Mouse (Mus musculus): ENCODE measurements around the gene Ssrp1.

Gene Ssrp1

DNA sequence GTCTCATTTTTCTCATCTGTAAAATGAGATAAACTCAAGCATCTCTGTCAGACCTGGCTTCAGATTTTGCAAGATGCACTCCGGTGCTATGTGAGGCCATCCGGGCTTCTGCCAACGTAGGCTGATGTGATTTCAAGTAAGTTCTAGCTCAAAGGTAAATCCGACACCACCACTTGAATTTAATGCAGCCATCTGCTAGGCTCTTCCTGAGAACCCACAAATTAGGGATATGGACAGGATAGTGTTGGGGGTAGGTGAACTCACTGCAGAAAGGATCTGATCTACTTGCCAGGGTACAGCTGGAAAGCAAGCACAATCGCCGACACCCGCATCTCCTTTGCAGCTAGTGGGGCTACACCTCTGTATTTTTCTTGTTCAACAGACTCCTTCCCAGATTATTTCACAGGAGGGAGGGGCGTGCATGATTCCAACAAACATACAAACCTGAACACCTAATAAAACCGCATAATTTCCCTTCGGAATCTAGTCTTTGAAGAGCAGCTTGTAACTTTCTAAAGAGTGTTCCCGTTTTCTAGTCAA is 457 bp upstream of the Ssrp1 start:
- no peak for DNase-seq (ENCODE audit: low spot score)

DNA sequence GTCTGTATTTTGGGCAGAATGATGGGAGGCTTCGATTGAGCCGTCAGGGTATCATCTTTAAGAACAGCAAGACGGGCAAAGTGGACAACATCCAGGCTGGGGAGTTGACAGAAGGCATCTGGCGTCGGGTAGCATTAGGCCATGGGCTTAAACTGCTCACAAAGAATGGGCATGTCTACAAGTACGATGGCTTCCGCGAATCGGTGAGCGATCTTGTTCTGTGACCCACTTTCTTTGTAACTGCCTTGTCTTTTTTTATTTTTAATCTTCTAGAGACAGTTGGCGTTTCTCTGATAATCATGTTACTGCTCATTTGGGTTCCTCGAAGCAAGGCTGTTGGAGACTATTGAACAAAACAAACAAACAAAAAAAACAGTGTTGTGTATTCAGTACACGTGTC is 1.3 kb downstream of the Ssrp1 start:
- no peak for DNase-seq (ENCODE audit: low spot score)

DNA sequence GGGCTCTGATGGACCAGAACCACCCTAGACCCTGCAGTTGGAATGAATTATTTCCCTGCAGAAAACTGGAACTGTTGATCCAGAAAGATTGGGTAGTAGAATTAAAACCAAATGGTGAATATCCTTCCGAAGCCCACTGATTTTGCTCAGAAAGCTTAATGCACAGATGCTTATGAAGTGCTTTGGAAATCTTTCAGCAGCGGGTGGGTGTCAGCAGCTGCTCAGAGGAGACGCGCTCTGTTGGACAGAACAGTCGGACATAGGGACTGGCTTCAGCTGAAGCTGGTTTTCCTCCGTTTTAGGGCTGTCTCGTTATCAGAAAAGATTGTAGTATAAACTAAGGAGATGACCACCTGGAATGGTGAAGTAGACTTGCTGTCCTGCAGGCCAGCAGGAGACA is 6.6 kb downstream of the Ssrp1 start:
- DNase-seq (ENCODE audit: low spot score), result no peak

DNA sequence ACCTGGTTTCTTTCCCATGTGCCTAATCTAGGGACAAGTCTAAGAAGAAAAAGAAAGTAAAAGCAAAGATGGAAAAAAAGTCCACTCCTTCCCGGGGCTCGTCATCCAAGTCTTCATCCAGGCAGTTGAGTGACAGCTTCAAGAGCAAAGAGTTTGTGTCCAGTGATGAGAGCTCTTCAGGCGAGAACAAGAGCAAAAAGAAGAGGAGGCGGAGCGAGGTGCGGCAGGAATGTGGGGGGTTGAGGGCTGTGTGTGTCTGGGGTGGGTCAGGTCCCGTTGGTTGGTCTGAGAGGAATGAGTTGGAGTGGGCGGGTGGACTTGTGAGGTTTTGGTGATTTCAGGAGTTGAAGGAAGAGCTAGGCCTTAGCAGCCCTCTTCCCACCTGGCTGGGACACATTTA is 9.2 kb downstream of the Ssrp1 start:
- no peak for DNase-seq (ENCODE audit: low spot score)

DNA sequence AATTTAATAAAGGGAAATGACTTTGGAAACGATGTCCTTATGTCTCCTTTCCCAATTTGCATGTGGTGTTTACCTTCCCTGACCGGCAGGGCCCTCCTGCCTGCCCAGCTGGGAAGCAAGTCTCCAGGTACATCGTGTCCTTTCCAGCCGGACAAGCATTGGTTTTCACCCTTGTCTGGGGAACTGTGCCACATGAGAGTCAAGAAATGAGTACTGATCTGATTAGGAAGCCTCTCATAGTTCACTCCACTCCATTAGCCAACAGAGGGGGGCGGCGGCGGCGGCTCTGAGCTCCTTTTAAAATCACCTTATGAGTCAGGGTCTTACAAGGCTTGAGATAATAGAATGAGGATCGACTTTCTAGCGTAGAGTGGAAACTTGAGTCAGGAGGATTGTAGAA is 10.0 kb downstream of the Ssrp1 start:
- no peak for DNase-seq (ENCODE audit: low spot score)

DNA sequence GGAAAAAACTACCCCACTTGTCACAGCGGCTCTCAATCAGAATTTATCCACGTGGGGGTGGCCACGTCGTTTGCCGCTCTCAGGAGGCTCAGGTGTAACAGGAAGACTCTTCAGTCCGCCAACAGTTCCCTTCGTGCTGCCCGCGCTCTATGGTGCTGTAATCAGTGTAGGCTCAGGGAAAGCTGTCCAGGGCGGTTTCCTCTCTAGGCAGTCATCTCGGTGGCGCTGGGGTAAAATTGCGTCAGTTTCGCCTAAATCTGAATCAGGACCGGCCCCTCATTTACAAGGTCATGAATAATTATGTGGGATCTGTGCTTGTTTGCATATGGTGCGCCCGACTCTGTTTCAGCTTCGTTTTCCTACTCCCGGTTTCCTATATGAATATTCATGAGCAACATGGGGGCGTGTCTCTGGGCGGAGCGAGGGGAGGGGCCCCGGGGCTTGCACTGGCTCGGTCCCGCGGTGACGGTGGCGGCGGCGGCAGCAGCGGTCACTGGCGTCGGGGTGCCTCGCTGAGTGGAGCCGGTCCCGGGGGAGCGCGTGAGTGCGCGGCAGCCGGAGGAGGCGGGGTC is 10.6 kb downstream of the Ssrp1 start, which contains the start of gene Tnks1bp1:
Gene Tnks1bp1, plus strand, starts transcription at position 427 of the 572 bp plus-strand sequence.
- DNase-seq (ENCODE audit: low spot score), result peak; percentile 97

DNA sequence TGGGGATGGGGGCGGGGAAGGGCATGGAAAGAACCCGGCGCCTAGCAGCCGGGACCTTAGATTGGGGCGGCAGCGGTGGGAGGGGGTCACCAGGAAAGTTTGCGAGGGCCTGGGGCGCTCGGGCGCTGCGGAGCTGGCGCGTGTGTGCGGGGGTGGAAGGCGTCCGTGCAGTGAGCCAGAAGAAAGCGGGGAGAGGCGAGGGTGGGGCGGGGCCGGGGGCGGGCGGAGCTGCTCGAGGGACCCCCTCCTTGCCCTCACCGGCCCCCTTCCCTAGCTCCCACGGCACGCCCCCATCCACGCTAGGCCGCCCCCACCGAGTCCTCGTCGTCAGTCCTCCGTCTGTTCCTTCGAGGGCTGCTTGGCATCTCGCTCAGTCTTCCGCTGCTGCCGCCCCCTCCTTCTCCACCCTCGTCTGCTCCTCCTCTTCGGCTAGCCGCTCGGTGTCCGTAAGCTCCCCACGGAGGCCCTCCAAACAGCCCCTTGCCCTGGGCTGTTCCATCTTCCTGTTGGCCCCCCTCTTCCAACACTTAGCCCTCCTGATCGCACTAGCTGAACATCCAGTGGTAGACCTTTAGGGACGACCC is 11.2 kb downstream of the Ssrp1 start:
- peak; percentile 71 for DNase-seq (ENCODE audit: low spot score)

DNA sequence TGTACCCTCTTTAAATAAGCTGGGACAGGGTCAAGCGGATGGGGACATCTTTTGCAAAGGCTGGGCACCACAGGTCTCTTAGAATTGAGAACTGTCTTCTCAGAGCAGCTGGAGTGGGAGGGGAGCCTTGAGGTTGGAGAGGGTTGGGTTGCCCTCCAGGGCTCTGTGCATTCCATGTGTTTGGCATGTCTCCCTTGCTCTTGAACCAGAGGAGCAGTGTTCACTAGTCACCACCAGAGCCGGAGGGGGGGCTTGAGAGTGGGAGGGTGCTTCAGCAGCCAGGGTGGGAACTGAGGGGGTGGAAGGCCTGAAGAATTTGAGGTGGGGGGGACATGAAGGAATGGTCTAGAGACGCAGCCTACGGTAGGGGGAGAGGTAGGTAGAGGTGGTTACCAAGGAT is 12.2 kb downstream of the Ssrp1 start:
- no peak for DNase-seq (ENCODE audit: low spot score)

DNA sequence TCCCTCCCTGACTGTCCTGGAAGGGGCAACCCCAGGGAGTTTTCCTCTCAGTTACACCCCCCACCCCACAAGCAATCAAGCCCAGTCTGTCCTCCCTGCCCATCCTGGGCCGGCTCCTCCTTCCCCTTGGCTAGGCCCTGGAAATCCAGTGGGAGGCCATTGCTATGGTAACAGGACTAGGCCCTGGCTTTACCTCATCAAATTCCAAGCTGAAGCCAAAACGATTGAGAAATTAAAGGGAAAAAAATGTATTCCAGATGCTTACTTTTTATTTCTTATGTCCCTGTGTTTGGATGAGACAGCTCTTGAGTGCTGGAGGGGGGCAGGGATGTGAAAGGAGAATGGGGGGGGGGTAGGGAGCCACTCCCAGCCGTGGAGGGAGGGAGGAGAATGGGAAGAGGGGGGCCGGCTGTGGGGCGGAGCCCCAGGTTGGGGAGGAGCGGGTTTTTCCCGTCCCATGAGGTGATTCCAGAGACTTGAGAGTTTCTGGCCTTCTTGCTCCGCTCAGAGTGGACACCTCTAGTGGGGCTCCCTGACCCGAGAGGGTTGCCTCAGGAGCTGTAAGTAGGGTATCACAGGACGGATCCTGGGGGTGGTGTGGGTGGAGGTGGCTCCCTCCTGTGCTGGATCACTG is 13.1 kb downstream of the Ssrp1 start:
- peak; percentile 61 for DNase-seq (ENCODE audit: low spot score)

DNA sequence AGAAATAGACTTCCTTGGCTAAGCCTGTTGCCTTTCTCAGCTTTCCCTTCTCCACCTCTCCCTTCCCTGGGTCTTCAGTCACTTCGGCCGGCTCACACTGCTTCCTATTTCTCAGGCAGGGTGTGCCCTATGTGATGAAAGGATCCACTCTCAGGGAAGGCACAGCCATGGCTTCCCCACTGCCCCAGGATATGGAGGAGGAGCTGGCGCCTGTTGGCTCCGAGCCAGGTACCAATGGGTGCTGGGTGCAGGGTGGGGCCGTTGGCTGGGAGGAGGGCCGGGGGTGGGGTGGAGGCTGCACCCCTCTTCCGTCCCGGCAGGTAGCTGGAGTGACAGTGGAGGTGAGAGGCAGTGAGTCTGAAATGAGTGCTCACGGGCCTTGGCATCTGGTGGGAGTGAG is 13.7 kb downstream of the Ssrp1 start:
- no peak for DNase-seq (ENCODE audit: low spot score)

DNA sequence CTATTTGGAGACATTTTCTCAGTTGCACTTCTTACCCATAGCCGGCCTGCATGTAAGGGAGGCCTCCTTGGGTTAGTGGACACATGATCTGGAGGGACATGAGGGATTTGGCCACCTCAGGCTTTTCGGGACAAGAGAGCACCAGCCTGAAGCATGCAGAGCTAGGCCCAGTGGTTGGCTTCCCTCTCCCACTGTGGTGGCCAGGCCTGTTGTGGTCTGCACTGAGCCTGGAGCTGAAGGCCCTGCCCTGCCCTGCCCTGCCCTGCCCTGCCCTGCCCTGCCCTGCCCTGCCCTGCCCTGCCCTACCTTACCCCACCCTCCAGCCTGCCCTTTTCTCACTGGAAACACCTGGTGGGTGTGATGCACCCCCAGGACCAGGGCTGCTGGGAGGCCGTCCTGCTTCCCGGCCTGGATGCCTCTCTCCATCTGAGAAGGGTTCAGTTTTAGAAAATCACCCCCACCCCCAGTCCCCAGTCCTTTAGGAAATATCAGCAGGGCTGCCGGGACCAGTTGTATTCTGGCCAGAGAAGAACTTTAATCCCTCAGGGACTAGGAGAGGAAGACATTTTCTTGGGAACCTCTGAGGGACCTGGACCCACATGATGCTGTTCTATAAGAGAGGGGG is 16.3 kb downstream of the Ssrp1 start:
- DNase-seq (ENCODE audit: low spot score), result no peak

DNA sequence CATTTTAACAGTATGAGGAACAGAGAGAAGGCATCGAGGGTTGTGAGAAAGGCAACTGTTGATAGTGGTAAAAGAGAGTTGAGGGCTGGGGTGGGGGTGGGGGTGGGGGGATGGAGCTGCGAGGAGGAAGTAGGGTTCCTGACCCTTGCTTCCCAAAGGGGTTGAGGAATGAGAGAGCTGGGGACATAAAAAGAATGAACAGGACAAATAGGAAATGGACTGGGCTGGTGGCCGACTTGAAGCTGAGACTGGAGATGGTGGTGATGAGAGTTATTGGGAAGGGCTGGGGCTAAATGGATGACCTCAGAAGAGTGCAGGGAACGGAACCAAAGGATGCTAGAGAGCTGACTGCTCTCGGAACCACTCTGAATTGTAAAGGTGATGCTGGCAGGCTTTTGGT is 19.7 kb downstream of the Ssrp1 start:
- DNase-seq (ENCODE audit: low spot score), result no peak

DNA sequence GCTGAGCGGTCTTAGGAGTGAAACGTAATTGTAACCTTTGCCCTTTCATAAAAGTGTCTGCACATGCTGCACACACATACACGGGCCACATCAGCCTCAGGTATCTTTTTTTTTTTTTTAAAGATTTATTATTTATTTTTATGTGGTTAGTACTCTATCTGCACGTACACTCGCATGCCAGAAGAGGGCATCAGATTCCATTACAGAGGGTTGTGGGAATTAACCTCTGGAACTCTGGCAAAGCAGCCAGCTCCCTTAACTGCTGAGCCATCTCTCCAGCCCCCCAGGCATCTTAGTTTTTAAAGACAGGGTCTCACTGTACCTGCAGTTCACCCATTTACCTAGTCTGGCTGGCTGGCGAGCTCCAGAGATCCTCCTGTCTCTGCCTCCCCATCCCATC is 22.6 kb downstream of the Ssrp1 start:
- DNase-seq (ENCODE audit: low spot score), result no peak

DNA sequence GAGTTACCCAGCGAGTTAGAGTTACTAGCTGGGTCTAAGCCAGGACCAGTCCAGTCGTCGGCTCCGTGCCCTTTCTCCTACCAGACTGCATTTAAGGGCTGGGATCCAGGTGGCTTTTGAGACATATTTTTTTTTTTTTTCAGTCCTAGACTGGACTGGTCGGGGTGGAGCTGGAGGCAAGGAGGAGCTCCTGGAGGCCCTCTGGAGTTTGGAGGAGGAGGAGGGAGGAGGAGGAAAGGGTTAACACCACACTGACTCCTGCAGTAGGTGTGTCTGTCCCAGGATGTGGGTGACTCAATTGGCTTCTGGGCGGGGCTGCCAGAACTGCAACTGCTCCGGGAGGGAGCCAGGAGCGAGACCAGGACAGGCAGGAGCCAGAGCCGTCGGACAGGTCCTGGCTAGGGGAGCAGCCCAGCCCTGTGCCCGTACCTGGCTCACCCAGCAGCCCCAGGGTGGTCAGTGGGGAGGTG is 23.6 kb downstream of the Ssrp1 start:
- DNase-seq (ENCODE audit: low spot score), result no peak

DNA sequence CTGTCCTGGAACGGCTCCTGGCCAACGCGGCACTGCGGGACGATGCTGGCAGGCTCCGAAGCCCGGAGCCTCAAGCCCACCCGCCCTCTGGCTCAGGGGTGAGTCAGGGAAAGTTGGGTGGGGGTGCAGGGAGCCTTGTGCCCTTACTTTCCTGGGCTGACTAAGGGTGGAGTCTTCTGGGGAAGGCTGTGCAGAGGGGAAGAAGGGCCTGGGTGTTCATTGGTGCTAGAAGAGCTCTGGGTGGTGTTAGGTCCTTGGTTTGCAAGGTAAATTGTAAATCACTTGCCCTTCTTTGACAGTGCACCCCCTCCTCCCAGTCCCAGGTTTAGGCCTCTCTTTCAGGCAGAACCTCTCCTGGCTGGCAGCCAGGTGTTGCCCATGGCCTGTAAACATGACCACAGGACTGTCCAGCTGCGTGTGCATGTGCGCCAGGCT is 24.1 kb downstream of the Ssrp1 start:
- no peak for DNase-seq (ENCODE audit: low spot score)

DNA sequence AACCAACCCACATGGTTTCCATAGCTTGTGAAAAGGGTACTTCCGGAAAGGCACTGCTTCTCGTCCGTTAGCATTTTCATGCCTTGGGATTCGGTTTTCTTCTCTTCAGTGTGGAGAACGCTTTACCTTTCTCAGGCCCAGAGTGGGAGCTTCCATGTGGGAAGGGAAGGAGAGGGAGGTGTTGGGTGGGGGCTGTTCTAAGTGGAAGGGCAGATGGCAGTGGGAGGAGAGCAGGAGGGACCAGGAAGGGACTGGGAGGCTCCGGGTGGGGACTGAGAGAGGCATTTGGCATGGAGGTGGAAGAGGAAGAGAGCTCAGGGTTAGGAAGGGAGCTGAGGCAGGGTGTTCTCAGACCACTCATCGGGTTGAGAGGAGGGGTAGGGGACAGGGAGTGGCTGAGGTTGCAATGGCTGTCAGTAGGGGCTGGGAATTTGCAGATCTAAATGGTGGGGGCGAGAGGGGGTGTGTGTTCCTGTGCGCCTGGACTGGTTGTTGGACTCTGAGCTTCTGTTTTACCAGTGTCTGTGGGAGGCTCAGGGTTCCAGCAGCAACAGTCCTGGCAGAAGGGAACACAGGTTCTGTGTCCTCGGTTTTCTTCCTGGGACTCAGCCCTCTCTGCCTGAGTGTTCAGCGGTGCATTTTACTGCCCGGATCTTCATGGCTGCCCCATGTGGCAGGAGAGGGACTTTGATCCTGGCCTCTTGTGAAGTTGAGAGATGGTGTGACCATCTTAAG is 28.3 kb downstream of the Ssrp1 start:
- peak; percentile 54 for DNase-seq (ENCODE audit: low spot score)

DNA sequence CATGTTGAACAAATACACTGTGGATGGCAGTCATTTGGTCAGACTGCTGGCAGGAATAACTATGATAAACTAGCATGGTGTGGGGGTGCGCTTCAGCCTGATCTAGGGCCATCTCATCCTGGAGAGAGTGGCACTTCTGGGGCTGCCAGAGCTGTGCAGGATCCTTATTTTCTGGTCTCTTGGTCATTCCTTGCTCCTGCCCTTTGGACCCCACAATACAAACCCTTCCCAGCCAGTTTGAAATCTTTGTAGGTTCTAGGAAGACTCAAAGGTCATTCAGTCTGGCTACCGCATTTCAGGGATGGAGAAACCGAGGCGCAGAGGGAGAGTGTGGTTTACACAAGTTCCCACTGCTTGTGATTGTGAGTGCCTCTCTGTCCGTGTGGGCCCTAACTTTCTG is 29.9 kb downstream of the Ssrp1 start:
- DNase-seq (ENCODE audit: low spot score), result no peak

DNA sequence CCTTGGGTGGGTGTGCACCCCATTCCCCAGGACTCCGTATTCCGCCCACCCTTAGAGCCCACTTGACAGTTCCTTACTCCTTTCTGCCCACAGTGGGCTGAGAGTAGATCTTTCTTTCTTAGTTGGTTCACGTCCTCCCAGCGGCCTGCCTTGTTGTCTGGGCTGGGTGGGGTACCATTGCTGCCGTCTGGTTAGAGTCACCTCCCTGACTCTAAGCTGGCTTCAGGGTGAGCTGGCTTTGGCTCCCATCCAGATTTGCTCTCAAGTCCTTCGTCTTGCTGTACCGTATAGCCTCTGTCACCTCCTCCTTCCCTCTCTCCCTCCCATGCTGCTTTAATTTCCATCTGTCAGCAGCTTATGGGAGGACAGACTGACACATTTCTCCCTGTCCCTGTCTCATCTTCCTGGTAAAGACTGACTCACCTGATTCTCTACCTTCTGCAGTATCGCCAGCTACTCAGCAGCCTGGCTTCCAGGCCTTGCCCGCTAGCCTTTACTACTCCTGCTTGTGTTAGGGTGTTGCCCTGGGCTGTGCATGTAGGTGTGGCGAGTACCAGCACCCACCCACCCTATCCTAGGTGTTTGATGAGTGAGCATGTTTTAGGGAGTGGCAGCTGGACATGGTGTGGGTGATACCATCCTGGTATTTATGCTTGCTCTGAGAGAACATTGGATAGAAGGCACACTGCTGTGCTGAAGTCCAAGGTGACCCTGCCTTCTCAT is 31.0 kb downstream of the Ssrp1 start:
- DNase-seq (ENCODE audit: low spot score), result no peak

DNA sequence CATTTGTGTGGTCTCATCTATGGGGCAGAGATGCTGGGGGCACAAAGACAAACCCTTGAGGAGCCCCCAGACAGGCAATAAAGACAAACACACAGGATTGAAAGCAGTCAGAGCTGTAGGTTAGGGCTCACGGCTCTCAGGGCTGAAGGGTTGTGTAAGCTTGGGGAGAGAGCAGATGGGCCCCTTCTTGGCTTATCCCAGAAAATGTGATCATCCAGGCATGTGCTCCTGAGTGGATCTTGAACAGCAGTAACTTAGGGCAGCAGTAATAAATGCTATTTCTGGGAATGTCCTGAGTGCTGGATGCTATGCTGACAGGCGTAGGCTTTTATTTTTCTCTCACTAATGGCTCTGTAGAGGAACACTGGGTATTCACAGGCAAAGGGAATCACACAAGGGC is 31.6 kb downstream of the Ssrp1 start:
- DNase-seq (ENCODE audit: low spot score), result no peak

DNA sequence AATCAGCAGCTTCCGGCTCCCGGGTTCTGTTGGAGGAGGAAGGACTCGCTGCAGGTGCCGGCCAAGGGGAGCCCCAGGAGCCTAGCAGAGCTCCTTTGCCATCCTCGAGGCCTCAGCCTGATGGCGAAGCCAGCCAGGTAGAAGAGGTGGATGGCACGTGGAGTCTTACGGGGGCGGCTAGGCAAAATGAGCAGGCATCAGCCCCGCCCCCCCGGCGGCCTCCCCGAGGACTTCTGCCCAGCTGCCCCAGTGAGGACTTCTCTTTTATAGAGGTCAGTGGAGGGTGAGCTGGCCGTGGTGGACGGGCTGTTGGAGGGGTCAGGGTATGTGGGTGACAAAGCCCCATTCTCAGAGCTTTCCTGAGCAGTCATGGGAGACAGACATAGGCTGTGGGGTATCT is 33.1 kb downstream of the Ssrp1 start:
- DNase-seq (ENCODE audit: low spot score), result no peak

DNA sequence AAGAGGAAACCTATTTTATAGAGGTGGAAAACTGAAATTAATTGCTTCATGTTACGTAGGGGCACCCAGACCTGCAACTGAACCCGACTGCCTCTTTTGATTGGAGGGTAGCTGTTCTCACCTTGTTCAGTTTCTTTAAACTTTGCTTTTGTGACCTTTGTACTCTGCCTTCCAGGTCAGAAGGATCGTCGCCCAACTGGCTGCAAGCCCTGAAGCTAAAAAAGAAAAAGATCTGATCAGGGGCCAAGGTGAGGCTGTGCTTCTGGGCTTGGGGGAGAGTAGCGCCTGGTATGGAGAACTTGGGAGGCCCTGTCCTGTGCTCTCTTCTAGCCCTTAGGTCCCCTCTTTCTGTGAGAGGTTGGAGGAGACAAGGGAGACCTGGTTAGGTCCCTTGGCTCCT is 34.9 kb downstream of the Ssrp1 start:
- DNase-seq (ENCODE audit: low spot score), result no peak

DNA sequence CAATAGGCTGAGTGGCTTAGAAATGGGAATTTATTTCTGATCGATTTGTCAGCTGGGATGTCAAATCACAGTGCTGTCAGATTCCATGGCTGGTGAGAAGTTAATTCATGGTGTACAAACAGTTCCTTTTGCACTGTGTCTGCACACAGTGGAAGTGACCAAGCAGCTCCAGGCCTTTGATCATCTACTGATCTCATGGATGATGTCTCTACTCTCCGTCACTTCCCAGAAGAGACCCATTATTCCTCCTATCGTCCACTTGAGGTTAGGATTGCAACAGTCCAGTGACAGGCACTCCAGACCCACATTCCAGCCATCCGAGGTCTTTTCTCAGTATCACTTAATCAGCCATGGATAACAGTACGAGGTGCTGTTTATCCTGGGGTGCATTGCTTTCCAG is 36.7 kb downstream of the Ssrp1 start:
- DNase-seq (ENCODE audit: low spot score), result no peak

All from layer of hippocampus, adult 11-12 months (tissue).